In genomic region chr6:89883812-89884211, GRCm38 (mm10) we compare ENCODE assay signal across 32 mouse cellular contexts. TPM values are rescaled to one million over a fixed set of nuclear protein-coding genes. Genes with fewer than 3 reads are reported as not detected.
DNase-seq lines count a peak whose midpoint lies in the region; ATAC-seq and TF ChIP-seq lines count a peak whose summit lies in the region.
"Had no signal": no experiment of that assay in that cellular context is flagged by ENCODE, and none has a peak within 500 bp of the region (broad histone marks: within the 10 kb centered on the region; RNA-seq: fewer than 3 reads in every experiment).

No protein-coding gene starts in this region.

- no peak overlapping the region for H3K9ac ChIP-seq in forebrain, postnatal 0 days
- H3K9ac ChIP-seq in forebrain, embryonic 15.5 days (replicated peaks): no peak overlapping the region
- no peak overlapping the region for H3K9ac ChIP-seq in hindbrain, postnatal 0 days (replicated peaks; ENCODE audit: low read length)
- H3K9ac ChIP-seq in hindbrain, embryonic 13.5 days: no peak overlapping the region
- no peak overlapping the region for H3K9ac ChIP-seq in midbrain, postnatal 0 days (replicated peaks; ENCODE audit: low read length, poor library complexity, severe bottlenecking)
- H3K9ac ChIP-seq in midbrain, embryonic 16.5 days (ENCODE audit: low read depth, low read length): no peak overlapping the region
- H3K9ac ChIP-seq: embryonic facial prominence, embryonic 12.5 days; forebrain, embryonic 13.5 days had no signal

- 0 out of 2 replicates have a peak, but pooled peaks cover 3% of the 10 kb centered on the region for H3K9me3 ChIP-seq in forebrain, postnatal 0 days (ENCODE audit: low read length)
- no peaks in the 10 kb centered on the region for H3K9me3 ChIP-seq in forebrain, embryonic 15.5 days
- no peaks in the 10 kb centered on the region for H3K9me3 ChIP-seq in hindbrain, postnatal 0 days (ENCODE audit: low read length)
- H3K9me3 ChIP-seq in hindbrain, embryonic 13.5 days: peaks cover 3% of the 10 kb centered on the region; the same call in 1 of the 2 replicates
- no peaks in the 10 kb centered on the region for H3K9me3 ChIP-seq in midbrain, postnatal 0 days (ENCODE audit: low read length)
- H3K9me3 ChIP-seq in midbrain, embryonic 16.5 days (replicated peaks; ENCODE audit: control insufficient read depth, low read length, poor library complexity, severe bottlenecking): no peaks in the 10 kb centered on the region; the same call in 1 of the 2 replicates
- H3K9me3 ChIP-seq: embryonic facial prominence, embryonic 12.5 days; G1E had no signal

- no peak for TF ChIP-seq CTCF in forebrain, postnatal 0 days (IDR thresholded peaks at IDR 0.05; ENCODE audit: low read depth)
- no peak for TF ChIP-seq CTCF in hindbrain, postnatal 0 days (IDR thresholded peaks at IDR 0.05; ENCODE audit: low read depth)
- no peak for TF ChIP-seq CTCF in midbrain, postnatal 0 days (IDR thresholded peaks at IDR 0.05)

- no peaks in the 10 kb centered on the region for H3K36me3 ChIP-seq in forebrain, postnatal 0 days (ENCODE audit: insufficient read depth)
- no peaks in the 10 kb centered on the region for H3K36me3 ChIP-seq in forebrain, embryonic 15.5 days
- H3K36me3 ChIP-seq in hindbrain, postnatal 0 days (ENCODE audit: insufficient read depth, low read length): no peaks in the 10 kb centered on the region
- H3K36me3 ChIP-seq in hindbrain, embryonic 13.5 days: no peaks in the 10 kb centered on the region
- H3K36me3 ChIP-seq in midbrain, postnatal 0 days (ENCODE audit: insufficient read depth, low read length): no peaks in the 10 kb centered on the region
- H3K36me3 ChIP-seq in midbrain, embryonic 16.5 days (ENCODE audit: control insufficient read depth, insufficient read depth, low read length): no peaks in the 10 kb centered on the region
- H3K36me3 ChIP-seq: embryonic facial prominence, embryonic 12.5 days; G1E had no signal

- peak; percentile 53; the same call in 1 of the 2 replicates for ATAC-seq in forebrain, postnatal 0 days
- no peak for ATAC-seq in forebrain, embryonic 15.5 days (replicated peaks)
- no peak for ATAC-seq in hindbrain, postnatal 0 days
- ATAC-seq in hindbrain, embryonic 13.5 days (ENCODE audit: low FRiP score): no peak
- no peak for ATAC-seq in midbrain, postnatal 0 days (ENCODE audit: low FRiP score)
- ATAC-seq in midbrain, embryonic 16.5 days: no peak
- ATAC-seq: activated CD4-positive, CD25-positive, alpha-beta regulatory T cell, adult 4 months; CD4-positive, CD25-positive, alpha-beta regulatory T cell, adult 4 months; forebrain, embryonic 13.5 days; forebrain, embryonic 16.5 days; Patski had no signal

- H3K4me1 ChIP-seq in forebrain, postnatal 0 days (ENCODE audit: insufficient read depth): no peaks in the 10 kb centered on the region
- H3K4me1 ChIP-seq in forebrain, embryonic 15.5 days: no peaks in the 10 kb centered on the region
- H3K4me1 ChIP-seq in hindbrain, postnatal 0 days (ENCODE audit: insufficient read depth, low read length): no peaks in the 10 kb centered on the region
- no peaks in the 10 kb centered on the region for H3K4me1 ChIP-seq in hindbrain, embryonic 13.5 days (replicated peaks)
- no peaks in the 10 kb centered on the region for H3K4me1 ChIP-seq in midbrain, postnatal 0 days (ENCODE audit: insufficient read depth, low read length)
- no peaks in the 10 kb centered on the region for H3K4me1 ChIP-seq in midbrain, embryonic 16.5 days (ENCODE audit: control insufficient read depth, insufficient read depth, low read length)
- H3K4me1 ChIP-seq: embryonic facial prominence, embryonic 12.5 days; forebrain, embryonic 13.5 days had no signal

- peak; percentile 0 for DNase-seq in forebrain, postnatal 0 days
- peak; percentile 10 for DNase-seq in hindbrain, postnatal 0 days (ENCODE audit: low spot score)
- DNase-seq in midbrain, postnatal 0 days (ENCODE audit: low spot score): peak; percentile 12
- peak; percentile 38 for DNase-seq in telencephalon, adult 2 months (ENCODE audit: low read depth, low spot score)
- DNase-seq in right cerebral cortex, postnatal 36 days (ENCODE audit: low spot score in 2 of 2): no peak
- DNase-seq: adrenal gland, adult 2 months; adrenal gland, postnatal 10 days; adrenal gland, postnatal 25 days; B cell, adult 2 months; cerebellum, adult 11 months; cerebellum, adult 18-20 months; cerebellum, adult 8-10 months; cerebellum, adult 9-11 months; cerebellum, postnatal 14 days; cerebellum, postnatal 36 days; embryo, embryonic 11 days had no signal

- H3K4me2 ChIP-seq in forebrain, postnatal 0 days (ENCODE audit: low read depth): no peak overlapping the region
- H3K4me2 ChIP-seq in forebrain, embryonic 15.5 days (replicated peaks): no peak overlapping the region
- H3K4me2 ChIP-seq in hindbrain, postnatal 0 days (ENCODE audit: low read depth, low read length): no peak overlapping the region
- no peak overlapping the region for H3K4me2 ChIP-seq in hindbrain, embryonic 13.5 days
- no peak overlapping the region for H3K4me2 ChIP-seq in midbrain, postnatal 0 days (ENCODE audit: low read depth, low read length, poor library complexity, severe bottlenecking)
- no peak overlapping the region for H3K4me2 ChIP-seq in midbrain, embryonic 16.5 days (ENCODE audit: low read length)
- H3K4me2 ChIP-seq: embryonic facial prominence, embryonic 12.5 days; forebrain, embryonic 13.5 days had no signal

- no peak overlapping the region for H3K27ac ChIP-seq in forebrain, postnatal 0 days (ENCODE audit: low read depth, low read length)
- no peak overlapping the region for H3K27ac ChIP-seq in forebrain, embryonic 15.5 days (replicated peaks)
- no peak overlapping the region for H3K27ac ChIP-seq in hindbrain, postnatal 0 days
- no peak overlapping the region for H3K27ac ChIP-seq in hindbrain, embryonic 13.5 days
- H3K27ac ChIP-seq in midbrain, postnatal 0 days (ENCODE audit: low read depth, low read length): no peak overlapping the region
- H3K27ac ChIP-seq in midbrain, embryonic 16.5 days (ENCODE audit: low read length): no peak overlapping the region
- H3K27ac ChIP-seq: embryonic facial prominence, embryonic 12.5 days; forebrain, embryonic 13.5 days had no signal

- WGBS in forebrain, postnatal 0 days: 58% methylated on average over 2 of the region's 2 CpGs
- WGBS in forebrain, embryonic 15.5 days: 52% methylated on average over 2 of the region's 2 CpGs
- 46% methylated on average over 2 of the region's 2 CpGs for WGBS in hindbrain, postnatal 0 days
- 48% methylated on average over 2 of the region's 2 CpGs for WGBS in hindbrain, embryonic 13.5 days
- 49% methylated on average over 2 of the region's 2 CpGs for WGBS in midbrain, postnatal 0 days
- 52% methylated on average over 2 of the region's 2 CpGs for WGBS in midbrain, embryonic 16.5 days

- H3K4me3 ChIP-seq in forebrain, postnatal 0 days (ENCODE audit: low read depth, low read length): no peak overlapping the region
- H3K4me3 ChIP-seq in forebrain, embryonic 15.5 days: no peak overlapping the region
- H3K4me3 ChIP-seq in hindbrain, postnatal 0 days (ENCODE audit: low read length): no peak overlapping the region
- H3K4me3 ChIP-seq in hindbrain, embryonic 13.5 days: no peak overlapping the region
- H3K4me3 ChIP-seq in midbrain, postnatal 0 days (ENCODE audit: low read depth, low read length): no peak overlapping the region
- H3K4me3 ChIP-seq in midbrain, embryonic 16.5 days (ENCODE audit: low read depth, low read length): no peak overlapping the region
- H3K4me3 ChIP-seq: embryonic facial prominence, embryonic 12.5 days; forebrain, embryonic 13.5 days had no signal

- H3K27me3 ChIP-seq in forebrain, postnatal 0 days (ENCODE audit: insufficient read depth, low read length): no peaks in the 10 kb centered on the region
- no peaks in the 10 kb centered on the region for H3K27me3 ChIP-seq in forebrain, embryonic 15.5 days
- no peaks in the 10 kb centered on the region for H3K27me3 ChIP-seq in hindbrain, postnatal 0 days (ENCODE audit: insufficient read depth, low read length)
- H3K27me3 ChIP-seq in hindbrain, embryonic 13.5 days: no peaks in the 10 kb centered on the region
- no peaks in the 10 kb centered on the region for H3K27me3 ChIP-seq in midbrain, postnatal 0 days (ENCODE audit: insufficient read depth, low read length)
- H3K27me3 ChIP-seq in midbrain, embryonic 16.5 days (ENCODE audit: control insufficient read depth, insufficient read depth, low read depth, low read length): no peaks in the 10 kb centered on the region
- H3K27me3 ChIP-seq: embryonic facial prominence, embryonic 12.5 days; forebrain, embryonic 13.5 days; Patski had no signal

RNA-seq across cellular contexts. Expression of gene Vmn1r44, which starts 0.4 kb away (rescaled TPM):
- total RNA-seq in forebrain, postnatal 0 days (2014; rRNA removed): not detected in 2 replicates
- not detected in 2 replicates for polyA plus RNA-seq in forebrain, postnatal 0 days (2015; fragmentation: Nextera tagmentation; extraction: Ambion mirVana)
- polyA plus RNA-seq in forebrain, embryonic 15.5 days (2015; fragmentation: Nextera tagmentation; extraction: Ambion mirVana): not detected in 2 replicates
- total RNA-seq in hindbrain, postnatal 0 days (2014; rRNA removed): not detected in 2 replicates
- not detected in 2 replicates for polyA plus RNA-seq in hindbrain, postnatal 0 days (2015; fragmentation: Nextera tagmentation; extraction: Ambion mirVana)
- polyA plus RNA-seq in hindbrain, embryonic 13.5 days (2015; fragmentation: Nextera tagmentation; extraction: Ambion mirVana): not detected in 2 replicates
- not detected in 2 replicates for total RNA-seq in midbrain, postnatal 0 days (2014; rRNA removed)
- polyA plus RNA-seq in midbrain, postnatal 0 days (2015; fragmentation: Nextera tagmentation; extraction: Ambion mirVana): not detected in 2 replicates
- not detected in 2 replicates for polyA plus RNA-seq in midbrain, embryonic 16.5 days (2015; fragmentation: Nextera tagmentation; extraction: Ambion mirVana)
- total RNA-seq: adrenal gland, adult 2 months; adrenal gland, postnatal 10 days; adrenal gland, postnatal 25 days; adrenal gland, postnatal 4 days; CH12.LX; common myeloid progenitor, adult 5-6 weeks had no signal
- polyA plus RNA-seq: activated CD4-positive, CD25-positive, alpha-beta regulatory T cell, adult 4 months; adrenal gland, adult 2 months; CD4-positive, CD25-positive, alpha-beta regulatory T cell, adult 4 months; embryonic facial prominence, embryonic 12.5 days; embryonic facial prominence, embryonic 14.5 days; forebrain, embryonic 11.5 days; forebrain, embryonic 13.5 days; forebrain, embryonic 16.5 days; frontal cortex, adult 2 months; G1E; Patski had no signal

RNA-seq across cellular contexts. Expression of gene Vmn1r42, which starts 7.6 kb away (rescaled TPM):
- total RNA-seq in forebrain, postnatal 0 days (2014; rRNA removed): not detected in 2 replicates
- polyA plus RNA-seq in forebrain, postnatal 0 days (2015; fragmentation: Nextera tagmentation; extraction: Ambion mirVana): not detected in 2 replicates
- not detected in 2 replicates for polyA plus RNA-seq in forebrain, embryonic 15.5 days (2015; fragmentation: Nextera tagmentation; extraction: Ambion mirVana)
- total RNA-seq in hindbrain, postnatal 0 days (2014; rRNA removed): not detected in 2 replicates
- not detected in 2 replicates for polyA plus RNA-seq in hindbrain, postnatal 0 days (2015; fragmentation: Nextera tagmentation; extraction: Ambion mirVana)
- polyA plus RNA-seq in hindbrain, embryonic 13.5 days (2015; fragmentation: Nextera tagmentation; extraction: Ambion mirVana): not detected in 2 replicates
- total RNA-seq in midbrain, postnatal 0 days (2014; rRNA removed): not detected in 2 replicates
- polyA plus RNA-seq in midbrain, postnatal 0 days (2015; fragmentation: Nextera tagmentation; extraction: Ambion mirVana): not detected in 2 replicates
- not detected in 2 replicates for polyA plus RNA-seq in midbrain, embryonic 16.5 days (2015; fragmentation: Nextera tagmentation; extraction: Ambion mirVana)
- total RNA-seq: adrenal gland, adult 2 months; adrenal gland, postnatal 10 days; adrenal gland, postnatal 25 days; adrenal gland, postnatal 4 days; CH12.LX; common myeloid progenitor, adult 5-6 weeks had no signal
- polyA plus RNA-seq: activated CD4-positive, CD25-positive, alpha-beta regulatory T cell, adult 4 months; adrenal gland, adult 2 months; CD4-positive, CD25-positive, alpha-beta regulatory T cell, adult 4 months; embryonic facial prominence, embryonic 12.5 days; embryonic facial prominence, embryonic 14.5 days; forebrain, embryonic 11.5 days; forebrain, embryonic 13.5 days; forebrain, embryonic 16.5 days; frontal cortex, adult 2 months; G1E had no signal

RNA-seq across cellular contexts. Expression of gene Vmn1r43, which starts 7.6 kb away (rescaled TPM):
- not detected in 2 replicates for total RNA-seq in forebrain, postnatal 0 days (2014; rRNA removed)
- not detected in 2 replicates for polyA plus RNA-seq in forebrain, postnatal 0 days (2015; fragmentation: Nextera tagmentation; extraction: Ambion mirVana)
- polyA plus RNA-seq in forebrain, embryonic 15.5 days (2015; fragmentation: Nextera tagmentation; extraction: Ambion mirVana): not detected in 2 replicates
- total RNA-seq in hindbrain, postnatal 0 days (2014; rRNA removed): not detected in 2 replicates
- polyA plus RNA-seq in hindbrain, postnatal 0 days (2015; fragmentation: Nextera tagmentation; extraction: Ambion mirVana): not detected in 2 replicates
- polyA plus RNA-seq in hindbrain, embryonic 13.5 days (2015; fragmentation: Nextera tagmentation; extraction: Ambion mirVana): not detected in 2 replicates
- total RNA-seq in midbrain, postnatal 0 days (2014; rRNA removed): 0.05 TPM in 1 of 2 replicates, not detected in the other
- not detected in 2 replicates for polyA plus RNA-seq in midbrain, postnatal 0 days (2015; fragmentation: Nextera tagmentation; extraction: Ambion mirVana)
- 0.01 TPM in 1 of 2 replicates, not detected in the other for polyA plus RNA-seq in midbrain, embryonic 16.5 days (2015; fragmentation: Nextera tagmentation; extraction: Ambion mirVana)
- total RNA-seq: adrenal gland, adult 2 months; adrenal gland, postnatal 10 days; adrenal gland, postnatal 25 days; adrenal gland, postnatal 4 days; common myeloid progenitor, adult 5-6 weeks had no signal
- polyA plus RNA-seq: activated CD4-positive, CD25-positive, alpha-beta regulatory T cell, adult 4 months; adrenal gland, adult 2 months; embryonic facial prominence, embryonic 12.5 days; forebrain, embryonic 11.5 days; forebrain, embryonic 13.5 days; forebrain, embryonic 16.5 days; frontal cortex, adult 2 months; G1E had no signal

RNA-seq across cellular contexts. Expression of gene Vmn1r45, which starts 56.6 kb away (rescaled TPM):
- not detected in 2 replicates for total RNA-seq in forebrain, postnatal 0 days (2014; rRNA removed)
- polyA plus RNA-seq in forebrain, postnatal 0 days (2015; fragmentation: Nextera tagmentation; extraction: Ambion mirVana): not detected in 2 replicates
- polyA plus RNA-seq in forebrain, embryonic 15.5 days (2015; fragmentation: Nextera tagmentation; extraction: Ambion mirVana): not detected in 2 replicates
- not detected in 2 replicates for total RNA-seq in hindbrain, postnatal 0 days (2014; rRNA removed)
- not detected in 2 replicates for polyA plus RNA-seq in hindbrain, postnatal 0 days (2015; fragmentation: Nextera tagmentation; extraction: Ambion mirVana)
- not detected in 2 replicates for polyA plus RNA-seq in hindbrain, embryonic 13.5 days (2015; fragmentation: Nextera tagmentation; extraction: Ambion mirVana)
- total RNA-seq in midbrain, postnatal 0 days (2014; rRNA removed): not detected in 2 replicates
- 0.05 TPM in 1 of 2 replicates, not detected in the other for polyA plus RNA-seq in midbrain, postnatal 0 days (2015; fragmentation: Nextera tagmentation; extraction: Ambion mirVana)
- polyA plus RNA-seq in midbrain, embryonic 16.5 days (2015; fragmentation: Nextera tagmentation; extraction: Ambion mirVana): not detected in 2 replicates
- total RNA-seq: adrenal gland, adult 2 months; adrenal gland, postnatal 10 days; adrenal gland, postnatal 25 days; adrenal gland, postnatal 4 days; common myeloid progenitor, adult 5-6 weeks had no signal
- polyA plus RNA-seq: activated CD4-positive, CD25-positive, alpha-beta regulatory T cell, adult 4 months; adrenal gland, adult 2 months; CD4-positive, CD25-positive, alpha-beta regulatory T cell, adult 4 months; embryonic facial prominence, embryonic 12.5 days; embryonic facial prominence, embryonic 14.5 days; forebrain, embryonic 11.5 days; forebrain, embryonic 13.5 days; forebrain, embryonic 16.5 days; frontal cortex, adult 2 months; G1E; Patski had no signal

Comparison
In these comparisons a context has a peak if more than half of its experiments do, and no peak if none do; other contexts are left out.
1. DNase-seq: peak in forebrain, postnatal 0 days (single experiment), hindbrain, postnatal 0 days (single experiment), midbrain, postnatal 0 days (single experiment) and telencephalon, adult 2 months (single experiment); none in right cerebral cortex, postnatal 36 days (0 of 2).